Mouse (Mus musculus) cerebellum, postnatal 10 days (tissue): ENCODE data around the gene Draxin.
"Not testable (repeated sequence)": the region's sequence is repeated elsewhere in the genome, so short reads cannot be mapped to it uniquely, and the experiment has no call there.

ENCODE experiments used
- DNase-seq, 2 experiments: peaks; one replicate each; pipeline ENCODE4 v3.0.0; 2021; ENCODE audit warnings: mixed read lengths in 2 of 2

Draxin gene

GRCm38 (mm10) chr4:148151267-148152168, 21.0 kb upstream of the Draxin start, which contains the start of gene Fbxo6:
Gene Fbxo6 (minus strand): TSS chr4:148152140.
- DNase-seq: peak; percentile 93 to 95

GRCm38 (mm10) chr4:148150953-148151266, 20.4 kb upstream of the Draxin start:
- no peak for DNase-seq

GRCm38 (mm10) chr4:148150242-148150641, 19.7 kb upstream of the Draxin start:
- DNase-seq: no peak

- no peak for DNase-seq
These were observed 19.0 kb upstream of the Draxin start for GRCm38 (mm10) chr4:148149540-148149939.

DNA sequence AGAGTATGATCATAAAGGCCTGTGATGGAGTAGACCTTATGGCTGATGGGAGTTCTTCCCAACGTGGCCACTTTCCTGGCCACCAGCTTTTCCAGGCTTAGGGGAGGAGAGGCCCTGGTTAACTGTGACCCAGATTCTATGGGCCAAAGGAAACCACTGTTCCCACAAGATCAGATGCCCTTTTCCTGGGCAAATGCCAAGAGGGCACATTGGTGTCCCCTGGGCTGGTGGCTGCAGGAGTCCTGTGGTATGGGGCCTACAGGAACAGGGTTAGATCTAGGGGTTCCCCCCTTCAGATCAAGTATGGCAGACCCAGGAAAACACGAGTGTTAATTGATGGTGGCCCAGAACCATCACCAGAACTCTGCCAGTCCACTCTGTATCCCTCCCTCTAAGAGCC, 17.2 kb upstream of the Draxin start:
- no peak for DNase-seq

GRCm38 (mm10) chr4:148143721-148144120, 13.2 kb upstream of the Draxin start:
- no peak for DNase-seq

DNA sequence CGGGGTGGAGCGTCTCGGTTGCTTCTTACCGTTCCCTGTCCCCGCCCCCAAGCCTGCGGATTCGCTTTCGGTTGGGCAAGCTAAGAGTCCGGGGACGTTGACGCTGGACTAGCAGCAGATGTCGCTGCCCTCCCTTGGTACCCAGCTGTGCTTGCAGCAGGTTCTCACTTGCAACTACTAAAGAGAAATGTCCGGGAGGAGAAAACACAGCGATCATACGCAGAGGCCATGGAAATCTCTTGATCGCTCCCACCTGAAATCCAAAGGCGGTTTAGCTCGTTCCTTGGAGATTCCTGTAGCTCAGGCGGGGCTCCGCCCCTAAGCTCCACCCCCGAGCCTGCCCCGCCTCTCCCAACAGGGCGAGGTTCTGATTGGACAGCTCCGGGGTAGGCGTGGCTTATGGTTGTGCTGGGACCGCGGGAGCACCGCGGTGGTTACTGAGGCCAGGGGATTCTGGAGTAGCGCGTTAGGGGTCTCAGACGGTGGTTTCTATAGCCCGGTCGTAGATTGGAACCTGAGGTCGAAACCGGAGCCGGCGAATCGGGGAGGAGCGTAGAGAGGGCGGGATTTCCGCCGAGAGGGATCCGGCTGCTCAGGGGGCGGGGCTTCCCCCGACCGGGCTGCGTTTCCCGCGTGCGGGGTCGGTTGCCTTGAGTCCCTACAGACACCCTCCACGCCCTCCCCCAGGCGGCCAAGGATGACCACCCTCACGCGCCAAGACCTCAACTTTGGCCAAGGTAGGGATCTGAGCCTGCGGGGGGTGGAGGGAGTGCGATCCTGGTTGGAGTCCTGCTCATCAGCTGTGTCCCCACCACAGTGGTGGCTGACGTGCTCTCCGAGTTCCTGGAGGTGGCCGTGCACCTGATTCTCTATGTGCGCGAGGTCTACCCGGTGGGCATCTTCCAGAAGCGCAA, 9.9 kb upstream of the Draxin start:
- peak; percentile 97 to 98 for DNase-seq

- DNase-seq: no peak
These were observed 9.2 kb upstream of the Draxin start for GRCm38 (mm10) chr4:148139767-148140097.

GRCm38 (mm10) chr4:148137503-148137902, 7.0 kb upstream of the Draxin start:
- peak; percentile 62 to 69 for DNase-seq

- no peak for DNase-seq
These were observed 4.5 kb upstream of the Draxin start for GRCm38 (mm10) chr4:148134988-148135387.

DNA sequence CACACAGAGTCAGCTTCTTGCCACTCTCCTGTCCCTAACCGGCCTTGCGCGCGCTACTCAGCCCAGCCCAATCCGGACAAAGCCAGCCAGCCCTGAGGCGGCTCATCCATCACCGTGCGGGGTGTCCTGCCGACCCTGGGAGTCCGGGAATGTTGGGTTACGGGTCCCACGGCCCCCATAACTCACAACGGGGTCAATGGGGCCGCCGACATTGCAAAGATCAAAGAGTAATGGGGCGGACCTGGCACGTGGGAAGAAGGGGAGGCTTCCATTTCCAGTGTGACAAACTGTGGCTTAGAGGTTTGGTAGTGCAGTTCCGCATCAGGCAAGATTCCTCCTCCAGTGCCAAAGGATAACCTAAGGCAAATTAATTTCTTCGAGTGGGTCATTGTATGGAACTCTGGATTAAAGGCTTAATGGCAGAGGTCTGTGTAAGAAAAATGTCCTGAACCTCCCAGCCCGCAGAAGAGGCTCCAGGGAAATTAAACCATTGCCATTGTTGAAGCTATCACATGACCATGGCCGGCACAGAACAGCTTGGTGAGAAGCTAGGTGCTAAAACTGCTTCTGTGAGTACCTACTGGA, 1.1 kb upstream of the Draxin start:
- DNase-seq: peak; percentile 70 to 74

GRCm38 (mm10) chr4:148130133-148130532, 365 bp downstream of the Draxin start, which contains the start of gene Mad2l2:
Gene Mad2l2 (plus strand): TSS chr4:148130384.
- DNase-seq: no peak

GRCm38 (mm10) chr4:148128672-148129071, 1.8 kb downstream of the Draxin start:
- no peak for DNase-seq

GRCm38 (mm10) chr4:148128241-148128640, 2.3 kb downstream of the Draxin start:
- peak; percentile 59 to 63 for DNase-seq

GRCm38 (mm10) chr4:148122694-148123066, 7.8 kb downstream of the Draxin start:
- DNase-seq: peak in 1 of 2 experiments; percentile 49

DNA sequence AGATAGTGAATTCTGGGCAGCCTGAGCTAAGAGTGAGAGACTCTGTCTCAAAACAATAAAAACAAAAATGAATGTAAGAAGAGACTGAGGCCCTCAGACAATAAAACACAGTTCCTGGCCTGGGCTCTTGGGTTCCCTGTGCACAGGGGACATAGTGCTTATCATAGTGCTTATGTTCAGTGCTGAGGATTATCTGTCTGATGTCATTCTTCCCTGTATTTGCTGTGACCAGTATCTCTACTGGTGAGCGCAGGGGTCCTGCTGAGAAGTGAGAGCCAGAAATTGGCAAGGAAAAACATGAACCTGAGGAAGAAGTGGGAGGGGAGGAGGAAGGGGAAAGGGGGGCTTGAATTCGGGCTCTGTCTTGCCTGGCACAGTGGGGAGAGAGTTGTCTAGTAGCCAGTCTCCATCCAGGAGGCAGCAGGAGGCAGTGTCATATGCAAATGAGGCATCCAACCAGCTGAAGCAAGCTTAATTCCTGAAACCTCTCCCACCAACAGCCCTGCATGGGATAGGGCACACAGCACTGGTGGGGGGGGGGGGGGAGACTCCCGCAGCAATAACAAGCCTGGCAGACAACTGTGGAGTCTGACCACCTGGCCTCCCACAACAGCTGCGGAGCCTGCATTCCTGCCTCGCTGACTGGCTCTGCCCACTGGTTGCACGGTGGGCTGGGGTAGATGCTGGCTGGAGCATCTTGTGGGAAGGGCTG, 8.4 kb downstream of the Draxin start:
- peak; percentile 86 to 94 for DNase-seq

DNA sequence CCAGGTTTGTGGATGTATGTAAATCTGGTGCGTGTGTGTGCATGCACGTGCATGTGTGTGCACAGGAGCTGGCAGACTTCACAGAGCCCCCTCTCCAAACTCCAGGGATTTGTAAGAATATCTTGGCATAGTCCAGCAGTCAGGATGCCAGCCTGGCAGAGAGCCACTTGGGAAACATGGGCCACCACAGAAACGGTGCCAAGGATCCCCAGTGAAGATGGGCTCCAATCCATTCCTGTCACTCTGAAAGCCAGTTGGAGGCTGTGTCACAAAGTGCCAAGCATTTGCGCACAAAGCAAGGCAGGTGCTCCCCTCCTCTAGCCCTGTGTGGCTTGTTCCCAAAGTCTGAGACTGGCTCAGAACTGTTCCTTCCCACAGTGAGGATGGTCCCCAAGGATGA, 9.1 kb downstream of the Draxin start:
- DNase-seq: peak; percentile 99

- DNase-seq: peak; percentile 70 to 80
These were observed 9.9 kb downstream of the Draxin start for GRCm38 (mm10) chr4:148120555-148120954.

DNA sequence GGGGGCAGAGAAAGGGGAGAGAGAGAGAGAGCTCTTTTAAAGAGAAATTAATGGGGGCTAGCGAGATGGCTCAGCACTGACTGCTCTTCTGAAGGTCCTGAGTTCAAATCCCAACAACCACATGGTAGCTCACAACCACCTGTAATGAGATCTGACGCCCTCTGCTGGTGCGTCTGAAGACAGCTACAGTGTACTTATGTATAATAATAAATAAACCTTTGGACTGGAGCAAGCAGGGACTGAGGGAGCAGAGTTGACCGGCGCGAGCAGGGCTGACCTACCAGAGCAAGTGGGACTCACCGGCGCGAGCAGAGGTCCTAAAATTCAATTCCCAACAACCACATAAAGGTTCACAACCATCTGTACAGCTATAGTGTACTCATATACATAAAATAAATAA, 10.9 kb downstream of the Draxin start:
- not testable (repeated sequence) for DNase-seq

- no peak for DNase-seq
These were observed 13.1 kb downstream of the Draxin start for GRCm38 (mm10) chr4:148117392-148117791.

DNA sequence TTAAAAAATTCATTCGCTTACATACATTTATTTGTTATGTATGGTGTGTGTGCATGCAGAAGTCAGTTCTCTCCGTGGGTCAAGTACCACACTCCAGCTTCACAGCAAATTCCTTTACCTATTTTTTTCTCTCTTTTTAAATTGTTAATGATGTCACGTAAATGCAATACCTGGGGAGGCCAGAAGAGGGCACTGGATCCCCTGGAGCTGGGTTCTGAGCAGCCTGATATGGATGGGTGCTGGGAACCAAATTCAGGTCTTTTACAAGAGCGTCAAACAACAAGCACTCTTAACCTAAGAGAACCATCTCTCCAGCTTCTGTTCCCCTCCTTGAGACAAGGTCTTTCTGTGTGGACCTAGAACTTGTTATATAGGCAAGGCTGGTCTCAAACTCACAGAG, 13.8 kb downstream of the Draxin start:
- DNase-seq: peak; percentile 42 to 58

GRCm38 (mm10) chr4:148115467-148115866, 15.0 kb downstream of the Draxin start:
- peak; percentile 55 to 67 for DNase-seq
